Mouse (Mus musculus) G1E (cell line): ENCODE results near the gene 6820408C15Rik.

ENCODE experiments used
- CTCF ChIP-seq: IDR thresholded peaks from 2 replicates; pipeline ENCODE4 v1.5.1; 2012; ENCODE audit warnings: low read depth, low read length, inconsistent platforms, mixed read lengths
- GATA1 ChIP-seq: IDR thresholded peaks from 2 replicates; pipeline ENCODE4 v1.6.1; 2012; ENCODE audit warnings: borderline replicate concordance, low read length, inconsistent platforms, mixed read lengths
- POLR2AphosphoS5 ChIP-seq: IDR thresholded peaks from 2 replicates; pipeline ENCODE4 v1.6.1; 2012; ENCODE audit warnings: low read depth, low read length, inconsistent platforms; ENCODE audit not compliant: insufficient replicate concordance

DNA sequence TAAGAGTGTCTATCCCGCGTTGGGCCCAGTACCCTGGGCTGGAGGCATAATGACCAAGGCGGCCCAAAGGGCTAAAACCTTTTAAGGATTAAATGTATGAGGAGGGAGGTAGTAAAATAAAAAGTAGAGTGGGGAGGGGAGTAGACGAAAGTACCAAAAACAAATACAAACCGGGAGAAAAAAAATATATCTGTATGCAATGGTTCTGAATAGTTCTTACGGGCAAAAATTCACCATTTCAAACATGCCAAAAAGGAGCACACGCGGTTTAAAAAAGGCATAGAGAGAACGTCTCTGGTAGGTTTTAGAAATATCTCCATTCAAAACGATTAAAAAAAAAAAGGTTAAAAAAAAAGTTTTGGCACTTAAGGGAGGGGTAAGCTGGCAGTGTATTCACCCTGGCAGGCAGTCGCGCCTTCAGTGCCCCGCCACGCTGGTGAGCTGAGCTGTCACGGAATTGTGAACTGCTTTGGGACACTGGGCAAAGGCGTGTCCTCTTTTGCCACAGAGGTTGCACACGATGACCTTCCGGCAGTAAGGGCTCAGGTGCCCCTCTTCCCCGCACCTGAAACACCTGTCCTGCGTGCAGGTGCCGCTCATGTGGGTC lies 2.1 kb upstream of the 6820408C15Rik start:
- no peak for TF ChIP-seq CTCF
- no peak for TF ChIP-seq POLR2AphosphoS5
- TF ChIP-seq GATA1 = no peak
